Mouse (Mus musculus): ENCODE measurements around the gene Cdh4. TPM values are rescaled to one million over a fixed set of nuclear protein-coding genes. Genes with fewer than 3 reads are reported as not detected.

Gene Cdh4
- polyA plus RNA-seq, 1 experiment, result not detected

- TF ChIP-seq TAL1 (IDR thresholded peaks at IDR 0.05; ENCODE audit: low read length) (no peak), GATA1 (IDR thresholded peaks at IDR 0.05; ENCODE audit: low read length) (no peak)
These were observed 264.4 kb downstream of the Cdh4 start for GRCm38 (mm10) chr2:179706616-179707015.

DNA sequence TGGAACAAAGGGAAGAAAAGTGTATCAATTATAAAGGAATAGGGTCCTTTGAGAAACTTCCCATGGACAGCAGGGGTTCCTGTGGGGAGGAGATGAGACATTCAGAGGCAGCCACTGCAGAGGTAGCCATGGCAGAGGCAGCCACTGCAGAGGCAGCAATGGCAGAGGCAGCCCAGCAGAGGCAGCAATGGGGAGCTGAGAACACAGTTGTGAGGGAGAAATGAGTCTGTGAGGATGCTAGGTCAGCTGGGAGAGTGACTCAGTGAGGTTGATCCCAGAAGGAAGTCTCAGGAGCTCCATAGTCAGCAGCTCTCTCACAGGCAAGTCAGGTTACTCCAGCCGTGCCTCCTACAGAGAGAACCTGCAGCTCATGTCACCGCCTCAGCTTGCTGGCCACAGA, 266.9 kb downstream of the Cdh4 start:
- Histone ChIP-seq H3K4me3 (replicated peaks) (no peak overlapping the region), H3K4me1 (ENCODE audit: control insufficient read depth) (no peaks in the 10 kb centered on the region), H3K27me3 (ENCODE audit: control insufficient read depth) (no peaks in the 10 kb centered on the region), H3K36me3 (ENCODE audit: control insufficient read depth) (no peaks in the 10 kb centered on the region), H3K9me3 (ENCODE audit: control insufficient read depth, low read length) (peaks cover 7% of the 10 kb centered on the region)
- TF ChIP-seq TAL1 (IDR thresholded peaks at IDR 0.05; ENCODE audit: low read length), result no peak
- no peak for TF ChIP-seq GATA1 (IDR thresholded peaks at IDR 0.05; ENCODE audit: low read length)

More at GRCm38 (mm10) chr2:179706616-179707015, 264.4 kb downstream of the Cdh4 start:
- Histone ChIP-seq H3K36me3 (ENCODE audit: control insufficient read depth) (no peaks in the 10 kb centered on the region), H3K27me3 (ENCODE audit: control insufficient read depth) (no peaks in the 10 kb centered on the region), H3K9me3 (ENCODE audit: control insufficient read depth, low read length) (peaks cover 8% of the 10 kb centered on the region), H3K4me3 (replicated peaks) (no peak overlapping the region), H3K4me1 (ENCODE audit: control insufficient read depth) (no peaks in the 10 kb centered on the region)

- H3K4me3 ChIP-seq (replicated peaks), result no peak overlapping the region
- no peaks in the 10 kb centered on the region for H3K4me1 ChIP-seq (ENCODE audit: control insufficient read depth)
- H3K36me3 ChIP-seq (ENCODE audit: control insufficient read depth), result no peaks in the 10 kb centered on the region
- no peak for TF ChIP-seq GATA1 (IDR thresholded peaks at IDR 0.05; ENCODE audit: low read length)
- TF ChIP-seq TAL1 (IDR thresholded peaks at IDR 0.05; ENCODE audit: low read length), result no peak
- peaks cover 8% of the 10 kb centered on the region for H3K9me3 ChIP-seq (ENCODE audit: control insufficient read depth, low read length)
- no peaks in the 10 kb centered on the region for H3K27me3 ChIP-seq (ENCODE audit: control insufficient read depth)
These were observed 270.5 kb downstream of the Cdh4 start for GRCm38 (mm10) chr2:179712690-179713089.

DNA sequence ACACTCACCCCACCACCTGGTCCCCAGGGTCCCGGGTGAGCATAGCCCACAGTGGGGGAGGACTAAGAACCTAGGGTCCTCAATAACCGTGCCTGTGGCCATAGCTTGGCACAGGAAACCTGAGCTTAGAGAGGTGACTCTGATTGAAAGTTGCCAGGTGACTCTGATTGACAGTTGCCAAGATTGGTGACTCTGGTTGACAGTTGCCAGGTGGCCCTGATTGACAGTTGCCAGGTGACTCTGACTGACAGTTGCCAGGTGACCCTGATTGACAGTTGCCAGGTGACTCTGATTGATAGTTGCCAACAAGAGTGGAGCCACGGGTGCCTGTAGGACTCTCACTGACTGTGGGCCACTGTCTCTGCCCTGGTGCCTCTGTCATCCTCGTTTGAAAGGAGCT, 271.1 kb downstream of the Cdh4 start:
- H3K9me3 ChIP-seq (ENCODE audit: control insufficient read depth, low read length), result peaks cover 8% of the 10 kb centered on the region
- H3K36me3 ChIP-seq (ENCODE audit: control insufficient read depth), result no peaks in the 10 kb centered on the region
- H3K4me1 ChIP-seq (ENCODE audit: control insufficient read depth), result no peaks in the 10 kb centered on the region
- TF ChIP-seq TAL1 (IDR thresholded peaks at IDR 0.05; ENCODE audit: low read length) (no peak), GATA1 (IDR thresholded peaks at IDR 0.05; ENCODE audit: low read length) (no peak)
- H3K4me3 ChIP-seq (replicated peaks), result no peak overlapping the region
- H3K27me3 ChIP-seq (ENCODE audit: control insufficient read depth), result no peaks in the 10 kb centered on the region

DNA sequence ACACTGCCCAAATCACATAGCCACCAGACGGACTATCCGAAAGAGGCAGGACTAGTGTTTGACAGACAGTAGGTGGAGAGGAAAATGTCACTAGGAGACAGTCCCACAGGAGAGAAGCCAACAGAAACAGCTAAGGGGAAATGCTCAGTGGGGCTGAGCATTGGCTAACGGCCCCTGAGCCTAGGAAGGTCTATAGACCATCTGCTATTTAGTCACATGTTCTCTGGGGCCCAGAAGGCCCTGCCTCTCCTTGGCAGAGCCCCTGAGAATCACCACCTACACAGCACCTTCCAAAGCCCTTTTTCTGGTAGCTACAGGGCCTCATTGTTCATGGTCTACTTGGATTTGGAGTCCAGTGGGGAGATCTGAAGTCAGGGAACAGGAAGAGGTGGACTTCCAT, 271.9 kb downstream of the Cdh4 start:
- H3K4me1 ChIP-seq (ENCODE audit: control insufficient read depth), result no peaks in the 10 kb centered on the region
- TF ChIP-seq TAL1 (IDR thresholded peaks at IDR 0.05; ENCODE audit: low read length) (no peak), GATA1 (IDR thresholded peaks at IDR 0.05; ENCODE audit: low read length) (no peak)
- no peak overlapping the region for H3K4me3 ChIP-seq (replicated peaks)
- H3K9me3 ChIP-seq (ENCODE audit: control insufficient read depth, low read length), result peaks cover 8% of the 10 kb centered on the region
- H3K27me3 ChIP-seq (ENCODE audit: control insufficient read depth), result no peaks in the 10 kb centered on the region
- no peaks in the 10 kb centered on the region for H3K36me3 ChIP-seq (ENCODE audit: control insufficient read depth)

- Histone ChIP-seq H3K27me3 (ENCODE audit: control insufficient read depth) (no peaks in the 10 kb centered on the region), H3K4me3 (replicated peaks) (no peak overlapping the region), H3K36me3 (ENCODE audit: control insufficient read depth) (no peaks in the 10 kb centered on the region), H3K9me3 (ENCODE audit: control insufficient read depth, low read length) (peaks cover 8% of the 10 kb centered on the region), H3K4me1 (ENCODE audit: control insufficient read depth) (no peaks in the 10 kb centered on the region)
- TF ChIP-seq GATA1 (IDR thresholded peaks at IDR 0.05; ENCODE audit: low read length), result no peak
- no peak for TF ChIP-seq TAL1 (IDR thresholded peaks at IDR 0.05; ENCODE audit: low read length)
These were observed 273.1 kb downstream of the Cdh4 start for GRCm38 (mm10) chr2:179715375-179715774.

DNA sequence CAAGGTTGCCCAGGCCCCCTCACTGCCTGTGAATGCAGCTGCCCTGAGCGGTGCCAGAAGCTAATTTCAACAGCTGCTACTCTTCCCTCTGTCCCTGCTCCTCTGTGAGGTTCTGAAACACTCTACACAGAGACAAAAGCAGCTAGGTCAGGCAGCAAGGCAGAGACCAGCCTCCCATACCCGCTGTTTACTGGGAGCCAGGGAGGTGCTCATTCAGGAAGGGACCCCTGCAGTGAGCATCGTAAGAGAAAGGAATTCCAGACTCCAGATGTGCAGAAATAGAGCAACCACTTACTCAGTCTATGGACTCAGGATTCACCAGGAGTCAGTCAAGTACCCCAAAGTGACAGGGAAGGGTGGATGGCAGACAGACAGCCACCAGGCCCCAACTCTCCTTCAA, 278.1 kb downstream of the Cdh4 start:
- Histone ChIP-seq H3K4me3 (replicated peaks) (no peak overlapping the region), H3K4me1 (ENCODE audit: control insufficient read depth) (no peaks in the 10 kb centered on the region), H3K27me3 (ENCODE audit: control insufficient read depth) (no peaks in the 10 kb centered on the region), H3K9me3 (ENCODE audit: control insufficient read depth, low read length) (peaks cover 4% of the 10 kb centered on the region; the same call in 1 of the 2 replicates), H3K36me3 (ENCODE audit: control insufficient read depth) (no peaks in the 10 kb centered on the region)
- TF ChIP-seq GATA1 (IDR thresholded peaks at IDR 0.05; ENCODE audit: low read length) (no peak), TAL1 (IDR thresholded peaks at IDR 0.05; ENCODE audit: low read length) (no peak)

GRCm38 (mm10) chr2:179721534-179722516, 279.6 kb downstream of the Cdh4 start:
- H3K4me3 ChIP-seq (replicated peaks), result no peak overlapping the region
- TF ChIP-seq TAL1 (IDR thresholded peaks at IDR 0.05; ENCODE audit: low read length) (no peak), GATA1 (IDR thresholded peaks at IDR 0.05; ENCODE audit: low read length) (no peak)
- H3K4me1 ChIP-seq (ENCODE audit: control insufficient read depth), result no peaks in the 10 kb centered on the region
- H3K36me3 ChIP-seq (ENCODE audit: control insufficient read depth), result no peaks in the 10 kb centered on the region
- H3K9me3 ChIP-seq (ENCODE audit: control insufficient read depth, low read length), result no peaks in the 10 kb centered on the region
- H3K27me3 ChIP-seq (ENCODE audit: control insufficient read depth), result no peaks in the 10 kb centered on the region

GRCm38 (mm10) chr2:179722776-179723386, 280.6 kb downstream of the Cdh4 start:
- Histone ChIP-seq H3K9me3 (ENCODE audit: control insufficient read depth, low read length) (no peaks in the 10 kb centered on the region), H3K4me1 (ENCODE audit: control insufficient read depth) (no peaks in the 10 kb centered on the region), H3K27me3 (ENCODE audit: control insufficient read depth) (no peaks in the 10 kb centered on the region), H3K4me3 (replicated peaks) (no peak overlapping the region), H3K36me3 (ENCODE audit: control insufficient read depth) (no peaks in the 10 kb centered on the region)
- TF ChIP-seq TAL1 (IDR thresholded peaks at IDR 0.05; ENCODE audit: low read length), result no peak
- TF ChIP-seq GATA1 (IDR thresholded peaks at IDR 0.05; ENCODE audit: low read length), result no peak

Data from erythroblast, embryonic 14.5 days (primary cell).